Mouse (Mus musculus): ENCODE data around the gene Exoc5.
A peak's percentile ranks its signal among the peaks of the same experiment; 100 is the strongest.
"Not testable (repeated sequence)": the region's sequence is repeated elsewhere in the genome, so short reads cannot be mapped to it uniquely, and the experiment has no call there.

Exoc5 gene

GRCm38 (mm10) chr14:49066274-49066823 lies at the start of gene Exoc5:
TSS of gene Exoc5 (minus strand) at chr14:49066653.
- DNase-seq (ENCODE audit: low spot score) = peak; percentile 97

- DNase-seq (ENCODE audit: low spot score) = not testable (repeated sequence)
Observed at GRCm38 (mm10) chr14:49091755-49092154, 25.3 kb upstream of the Exoc5 start.

- DNase-seq (ENCODE audit: low spot score) = no peak
Observed at GRCm38 (mm10) chr14:49091277-49091676, 24.8 kb upstream of the Exoc5 start.

- DNase-seq (ENCODE audit: low spot score) = no peak
Observed at GRCm38 (mm10) chr14:49090102-49090501, 23.6 kb upstream of the Exoc5 start.

- no peak for DNase-seq (ENCODE audit: low spot score)
Observed at GRCm38 (mm10) chr14:49089461-49090058, 23.1 kb upstream of the Exoc5 start.

GRCm38 (mm10) chr14:49088155-49089048 lies 21.9 kb upstream of the Exoc5 start:
- DNase-seq (ENCODE audit: low spot score) = no peak

- no peak for DNase-seq (ENCODE audit: low spot score)
Observed at GRCm38 (mm10) chr14:49086522-49086921, 20.1 kb upstream of the Exoc5 start.

- DNase-seq (ENCODE audit: low spot score) = no peak
Observed at GRCm38 (mm10) chr14:49078820-49079219, 12.4 kb upstream of the Exoc5 start.

- no peak for DNase-seq (ENCODE audit: low spot score)
Observed at GRCm38 (mm10) chr14:49074361-49074760, 7.9 kb upstream of the Exoc5 start.

GRCm38 (mm10) chr14:49073896-49074295 lies 7.4 kb upstream of the Exoc5 start:
- DNase-seq (ENCODE audit: low spot score) = no peak

GRCm38 (mm10) chr14:49072837-49073236 lies 6.4 kb upstream of the Exoc5 start:
- no peak for DNase-seq (ENCODE audit: low spot score)

- no peak for DNase-seq (ENCODE audit: low spot score)
Observed at GRCm38 (mm10) chr14:49065529-49066273, 752 bp downstream of the Exoc5 start, which contains the start of gene Ap5m1. TSS of gene Ap5m1 (plus strand) at chr14:49066097.

- no peak for DNase-seq (ENCODE audit: low spot score)
Observed at GRCm38 (mm10) chr14:49063838-49064237, 2.6 kb downstream of the Exoc5 start.

GRCm38 (mm10) chr14:49049492-49049891 lies 17.0 kb downstream of the Exoc5 start:
- no peak for DNase-seq (ENCODE audit: low spot score)

- DNase-seq (ENCODE audit: low spot score) = no peak
Observed at GRCm38 (mm10) chr14:49045610-49046009, 20.8 kb downstream of the Exoc5 start.

- DNase-seq (ENCODE audit: low spot score) = no peak
Observed at GRCm38 (mm10) chr14:49028991-49029390, 37.5 kb downstream of the Exoc5 start.

- DNase-seq (ENCODE audit: low spot score) = no peak
Observed at GRCm38 (mm10) chr14:49027779-49028368, 38.6 kb downstream of the Exoc5 start.

- no peak for DNase-seq (ENCODE audit: low spot score)
Observed at GRCm38 (mm10) chr14:49027040-49027778, 39.2 kb downstream of the Exoc5 start.

- DNase-seq (ENCODE audit: low spot score) = no peak
Observed at GRCm38 (mm10) chr14:49019765-49020164, 46.7 kb downstream of the Exoc5 start.

GRCm38 (mm10) chr14:49008399-49009189 lies 57.9 kb downstream of the Exoc5 start:
- DNase-seq (ENCODE audit: low spot score) = no peak
